Mouse (Mus musculus) 416B (cell line): ENCODE measurements around the gene Id1.
A peak's percentile ranks its signal among the peaks of the same experiment; 100 is the strongest.

Experiments used
- DNase-seq: peaks from one replicate; pipeline ENCODE4 v3.0.0; 2011; ENCODE audit warnings: low read depth

Id1 gene

GRCm38 (mm10) chr2:152724332-152724723, 11.7 kb upstream of the Id1 start:
- no peak for DNase-seq

- DNase-seq, result no peak
Measured at GRCm38 (mm10) chr2:152725178-152725750, 10.8 kb upstream of the Id1 start.

- DNase-seq, result no peak
Measured at GRCm38 (mm10) chr2:152726213-152726612, 9.8 kb upstream of the Id1 start.

GRCm38 (mm10) chr2:152726751-152727335, 9.2 kb upstream of the Id1 start:
- DNase-seq, result peak; percentile 71

- no peak for DNase-seq
Measured at GRCm38 (mm10) chr2:152727795-152728510, 8.1 kb upstream of the Id1 start.

- DNase-seq, result no peak
Measured at GRCm38 (mm10) chr2:152728594-152728993, 7.5 kb upstream of the Id1 start.

- no peak for DNase-seq
Measured at GRCm38 (mm10) chr2:152729013-152729635, 6.9 kb upstream of the Id1 start.

GRCm38 (mm10) chr2:152729636-152730020, 6.4 kb upstream of the Id1 start:
- no peak for DNase-seq

GRCm38 (mm10) chr2:152733201-152733600, 2.9 kb upstream of the Id1 start:
- DNase-seq, result peak; percentile 23

- DNase-seq, result no peak
Measured at GRCm38 (mm10) chr2:152734501-152734900, 1.6 kb upstream of the Id1 start.

- DNase-seq, result peak; percentile 94
Measured at GRCm38 (mm10) chr2:152734984-152735383, 1.1 kb upstream of the Id1 start.

- peak; percentile 42 for DNase-seq
Measured at GRCm38 (mm10) chr2:152736748-152737147, 697 bp downstream of the Id1 start.

GRCm38 (mm10) chr2:152737306-152738221, 1.5 kb downstream of the Id1 start:
- peak; percentile 26 for DNase-seq

GRCm38 (mm10) chr2:152738341-152738740, 2.3 kb downstream of the Id1 start:
- DNase-seq, result no peak

- peak; percentile 91 for DNase-seq
Measured at GRCm38 (mm10) chr2:152739031-152739841, 3.2 kb downstream of the Id1 start.

GRCm38 (mm10) chr2:152739842-152740260, 3.8 kb downstream of the Id1 start:
- peak; percentile 91 for DNase-seq

- no peak for DNase-seq
Measured at GRCm38 (mm10) chr2:152740490-152740889, 4.4 kb downstream of the Id1 start.

- DNase-seq, result peak; percentile 100
Measured at GRCm38 (mm10) chr2:152741153-152742041, 5.3 kb downstream of the Id1 start.

GRCm38 (mm10) chr2:152742435-152742834, 6.4 kb downstream of the Id1 start:
- DNase-seq, result peak; percentile 95
